Mouse (Mus musculus): ENCODE data around the gene Mrpl52. TPM values are rescaled to one million over a fixed set of nuclear protein-coding genes. Genes with fewer than 3 reads are reported as not detected.

Mrpl52 gene
- polyA plus RNA-seq, 1 experiment from 2014 or later = 168 TPM

DNA sequence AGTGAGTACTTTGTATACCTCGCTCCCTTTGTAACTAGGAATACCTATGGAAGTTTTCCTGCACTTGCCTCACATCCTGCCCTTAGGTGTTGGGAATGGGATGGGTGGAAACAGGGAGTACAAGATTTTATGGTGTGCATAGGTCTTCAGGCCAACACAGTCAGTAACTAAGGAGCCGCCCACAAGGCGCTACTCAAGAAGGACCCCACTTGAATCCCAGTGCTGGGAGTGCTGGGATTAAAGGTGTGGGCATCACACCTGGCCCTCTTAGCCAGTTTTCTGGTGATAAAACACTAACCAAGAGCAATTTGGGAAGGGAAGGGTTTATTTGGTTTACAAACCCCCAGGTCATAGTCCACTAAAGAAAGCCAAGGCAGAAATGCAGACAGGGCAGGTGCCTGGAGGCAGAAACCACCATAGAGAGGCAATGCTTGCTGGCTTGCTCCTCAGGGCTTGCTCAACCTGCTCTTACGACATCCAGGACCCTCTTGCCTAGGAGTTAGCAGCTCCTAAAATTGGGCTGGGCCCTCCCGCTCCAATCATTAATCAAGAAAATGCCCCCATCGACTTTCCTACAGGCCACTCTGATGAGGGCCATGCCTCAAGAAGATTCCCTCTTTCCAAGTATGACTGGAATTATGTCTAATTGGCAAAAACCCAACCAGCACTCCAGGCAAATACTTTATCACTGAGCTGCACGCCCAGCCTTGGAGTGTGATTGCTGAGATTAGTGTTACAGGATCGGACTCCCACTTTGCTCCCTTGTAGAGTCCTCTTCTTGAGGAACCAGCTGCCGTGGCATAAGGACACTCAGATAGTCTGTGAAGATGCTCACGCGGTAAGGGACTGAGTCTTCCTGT is 28.2 kb downstream of the Mrpl52 start:
- Histone ChIP-seq H3K4me2 (no peak overlapping the region), H3K9me3 (replicated peaks) (no peaks in the 10 kb centered on the region), H3K36me3 (replicated peaks) (no peaks in the 10 kb centered on the region), H3K4me3 (replicated peaks) (no peak overlapping the region), H3K4me1 (replicated peaks) (peaks cover 9% of the 10 kb centered on the region), H3K27ac (replicated peaks) (no peak overlapping the region), H3K27me3 (no peaks in the 10 kb centered on the region), H3K9ac (no peak overlapping the region)
- ATAC-seq (ENCODE audit: insufficient read depth) = no peak
- 53% methylated on average over 11 of the region's 11 CpGs for WGBS (ENCODE audit: insufficient replicate concordance)

DNA sequence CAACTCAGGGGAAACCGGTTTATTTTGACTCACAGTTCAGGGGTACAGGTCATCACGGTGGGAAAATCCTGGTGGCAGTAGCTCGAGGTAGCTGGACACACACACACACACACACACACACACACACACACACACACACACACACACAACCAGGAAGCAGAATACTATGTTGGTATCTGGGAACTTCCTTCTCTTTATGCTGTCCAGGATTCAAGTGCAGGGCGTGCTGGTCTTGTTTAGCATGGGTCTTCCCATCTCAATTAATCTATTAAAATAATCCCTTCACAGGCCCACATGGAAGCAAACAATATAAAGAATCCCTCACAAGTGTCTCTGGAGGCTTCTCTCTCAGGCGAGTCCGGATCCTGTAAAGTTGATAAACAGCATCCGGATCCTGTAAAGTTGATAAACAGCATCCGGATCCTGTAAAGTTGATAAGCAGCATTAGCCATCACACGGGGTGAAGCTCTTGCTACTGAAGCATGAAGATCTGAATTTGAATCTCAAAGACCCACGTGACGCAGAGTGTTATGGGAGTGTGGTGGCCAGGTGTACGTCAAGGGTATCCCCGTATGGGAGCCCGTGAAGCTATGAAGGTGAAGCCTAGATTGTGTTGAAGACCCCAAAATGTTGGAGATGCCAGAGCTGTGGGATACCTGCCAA is 31.3 kb downstream of the Mrpl52 start:
- ATAC-seq (ENCODE audit: insufficient read depth) = peak; percentile 15; the same call in 1 of the 2 replicates
- H3K4me2 ChIP-seq = no peak overlapping the region

DNA sequence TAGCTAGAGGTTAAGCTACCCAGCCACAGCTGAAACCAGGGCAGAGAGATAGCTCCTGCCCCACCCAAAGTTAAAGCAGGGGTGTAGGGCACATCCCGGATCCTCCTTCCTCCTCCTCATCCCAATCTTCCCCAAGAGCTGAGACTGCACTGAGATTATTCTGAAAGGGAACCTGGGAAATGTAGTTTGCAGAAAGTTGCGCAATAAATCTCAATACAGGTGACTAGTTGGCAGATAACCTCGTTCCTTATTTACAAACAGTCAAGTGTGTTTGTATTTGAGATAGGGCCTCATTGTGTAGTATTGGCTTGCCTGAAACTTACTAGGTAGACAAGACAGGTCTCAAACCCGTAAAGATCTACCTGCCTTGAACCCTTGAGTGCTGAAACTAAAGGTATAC is 35.4 kb downstream of the Mrpl52 start:
- H3K27ac ChIP-seq (replicated peaks) = no peak overlapping the region
- no peak overlapping the region for H3K4me3 ChIP-seq (replicated peaks)
- no peak for ATAC-seq (ENCODE audit: insufficient read depth)
- no peak overlapping the region for H3K9ac ChIP-seq
- 57% methylated on average over 4 of the region's 4 CpGs for WGBS (ENCODE audit: insufficient replicate concordance)
- no peaks in the 10 kb centered on the region for H3K27me3 ChIP-seq
- peaks cover 16% of the 10 kb centered on the region for H3K36me3 ChIP-seq (replicated peaks)
- H3K9me3 ChIP-seq (replicated peaks) = no peaks in the 10 kb centered on the region
- no peak overlapping the region for H3K4me2 ChIP-seq
- H3K4me1 ChIP-seq (replicated peaks) = peaks cover 37% of the 10 kb centered on the region

More for the DNA sequence above, 31.3 kb downstream of the Mrpl52 start:
- no peaks in the 10 kb centered on the region for H3K36me3 ChIP-seq (replicated peaks)
- H3K4me1 ChIP-seq (replicated peaks) = peaks cover 20% of the 10 kb centered on the region
- WGBS (ENCODE audit: insufficient replicate concordance) = 60% methylated on average over 14 of the region's 14 CpGs
- H3K27ac ChIP-seq (replicated peaks) = no peak overlapping the region
- H3K9ac ChIP-seq = no peak overlapping the region
- H3K9me3 ChIP-seq (replicated peaks) = no peaks in the 10 kb centered on the region
- H3K4me3 ChIP-seq (replicated peaks) = no peak overlapping the region
- H3K27me3 ChIP-seq = no peaks in the 10 kb centered on the region

DNA sequence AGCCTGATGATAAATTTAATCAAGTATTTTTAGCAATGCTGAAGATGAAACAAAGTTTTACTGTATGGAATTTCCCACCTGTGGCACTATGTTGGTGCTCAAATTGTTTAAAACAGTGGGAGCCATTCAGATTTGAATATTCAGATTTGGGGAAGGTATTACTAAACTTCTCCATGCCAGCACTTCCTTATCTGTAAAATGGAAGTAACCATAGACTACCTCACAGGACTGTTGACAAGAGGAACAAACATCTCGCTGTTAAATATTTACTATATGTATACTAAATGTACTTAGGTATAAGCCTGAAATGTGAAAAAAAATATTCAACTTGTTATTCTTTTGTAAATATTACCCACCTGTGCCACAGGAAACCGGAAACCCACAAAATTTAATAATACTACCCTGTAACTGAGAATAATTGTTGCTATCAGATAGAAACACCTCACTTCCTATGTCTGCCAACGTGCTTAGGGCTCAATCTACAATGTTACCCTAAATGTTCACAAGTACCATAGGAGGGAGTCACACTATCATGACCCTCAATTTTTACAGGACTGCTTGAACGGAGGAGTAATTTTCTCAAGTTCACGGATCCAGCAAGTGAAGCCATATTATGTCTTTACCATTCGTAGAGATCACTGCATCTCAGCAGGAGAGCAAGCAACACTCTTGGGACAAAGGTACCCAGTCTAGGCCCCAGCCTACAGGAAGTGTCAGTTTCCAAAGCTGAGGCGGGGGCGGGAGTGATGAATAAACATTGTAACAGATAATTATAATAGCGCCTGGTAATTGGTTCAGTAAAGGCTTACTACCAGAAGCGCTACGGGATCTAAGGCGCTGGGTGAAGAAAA is 36.6 kb downstream of the Mrpl52 start:
- Histone ChIP-seq H3K9ac (peak overlapping the region; percentile 93), H3K4me1 (replicated peaks) (peaks cover 37% of the 10 kb centered on the region), H3K4me3 (replicated peaks) (peak overlapping the region; percentile 97), H3K36me3 (replicated peaks) (peaks cover 28% of the 10 kb centered on the region), H3K27ac (replicated peaks) (peak overlapping the region; percentile 93), H3K9me3 (replicated peaks) (no peaks in the 10 kb centered on the region), H3K27me3 (no peaks in the 10 kb centered on the region), H3K4me2 (peak overlapping the region; percentile 93)
- peak; percentile 43 for ATAC-seq (ENCODE audit: insufficient read depth)
- WGBS (ENCODE audit: insufficient replicate concordance) = 6% methylated on average over 12 of the region's 12 CpGs

DNA sequence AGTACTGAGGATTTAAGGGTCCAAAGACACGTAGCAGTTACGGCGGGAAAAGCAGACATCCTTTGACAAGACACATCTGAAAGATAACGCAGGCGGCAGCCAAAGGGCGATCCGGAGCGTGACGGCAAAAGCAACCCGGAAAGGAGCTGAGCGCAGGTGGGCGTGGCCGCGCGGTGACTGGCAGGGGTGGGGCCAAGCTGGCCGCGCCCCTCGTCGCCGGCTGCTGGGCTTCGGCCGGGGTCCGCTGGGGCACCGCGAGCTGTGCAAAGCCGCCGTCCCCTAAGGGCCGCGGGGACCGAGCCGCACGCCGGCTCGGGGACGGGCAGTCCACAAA is 37.2 kb downstream of the Mrpl52 start, which contains the start of gene Lrp10:
TSS of gene Lrp10 (plus strand) at position 179 of the 334 bp plus-strand sequence.
- no peaks in the 10 kb centered on the region for H3K9me3 ChIP-seq (replicated peaks)
- ATAC-seq (ENCODE audit: insufficient read depth) = peak; percentile 86
- H3K4me2 ChIP-seq = peak within 1 kb of the TSS; percentile 93
- H3K27ac ChIP-seq (replicated peaks) = peak within 1 kb of the TSS; percentile 93
- peaks cover 34% of the 10 kb centered on the region for H3K36me3 ChIP-seq (replicated peaks)
- H3K27me3 ChIP-seq = no peaks in the 10 kb centered on the region
- 0% methylated on average over 35 of the region's 35 CpGs for WGBS (ENCODE audit: insufficient replicate concordance)
- H3K4me3 ChIP-seq (replicated peaks) = peak within 1 kb of the TSS; percentile 97
- peaks cover 37% of the 10 kb centered on the region for H3K4me1 ChIP-seq (replicated peaks)
- H3K9ac ChIP-seq = peak within 1 kb of the TSS; percentile 93

DNA sequence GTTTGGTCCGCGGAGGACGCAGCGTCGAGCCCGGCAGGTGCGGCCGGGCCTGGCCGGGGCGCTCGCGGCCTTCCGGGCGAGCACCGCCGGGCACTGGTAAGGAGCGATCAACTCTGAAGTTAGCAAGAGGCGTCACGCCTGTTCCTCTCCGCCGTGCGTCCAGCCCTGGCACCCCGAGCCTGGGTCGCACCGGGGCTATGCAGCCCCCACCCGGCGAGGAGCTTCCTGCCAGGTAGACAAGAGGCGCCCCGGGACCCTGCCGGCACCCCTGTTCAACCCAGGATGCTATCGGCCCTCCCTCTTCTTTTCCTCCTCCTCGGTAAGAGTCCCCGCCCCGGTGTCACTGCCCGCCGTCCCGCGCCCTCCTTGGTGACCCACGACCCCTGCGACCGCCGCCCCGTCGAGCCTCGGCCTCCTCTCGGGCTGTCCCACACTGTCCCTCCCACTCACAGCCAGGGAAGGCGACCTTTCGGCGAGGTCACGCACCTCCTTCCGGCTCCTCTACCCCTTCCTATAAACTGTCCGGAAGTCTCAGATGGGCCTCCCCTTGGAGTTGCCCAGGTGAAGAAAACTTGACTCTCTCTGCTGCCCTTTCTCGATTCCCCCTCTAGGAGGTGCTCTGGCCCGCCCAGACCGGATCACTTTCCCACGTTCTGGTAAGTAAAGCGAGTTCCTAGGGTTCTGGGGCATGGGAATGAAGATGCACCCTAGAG is 37.7 kb downstream of the Mrpl52 start:
- ATAC-seq (ENCODE audit: insufficient read depth) = peak; percentile 74
- no peaks in the 10 kb centered on the region for H3K9me3 ChIP-seq (replicated peaks)
- H3K9ac ChIP-seq = peak overlapping the region; percentile 93
- H3K27me3 ChIP-seq = no peaks in the 10 kb centered on the region
- H3K36me3 ChIP-seq (replicated peaks) = peaks cover 39% of the 10 kb centered on the region
- under 1% methylated on average over 56 of the region's 57 CpGs for WGBS (ENCODE audit: insufficient replicate concordance)
- peaks cover 37% of the 10 kb centered on the region for H3K4me1 ChIP-seq (replicated peaks)
- peak overlapping the region; percentile 97 for H3K4me3 ChIP-seq (replicated peaks)
- peak overlapping the region; percentile 93 for H3K27ac ChIP-seq (replicated peaks)
- H3K4me2 ChIP-seq = peak overlapping the region; percentile 93

DNA sequence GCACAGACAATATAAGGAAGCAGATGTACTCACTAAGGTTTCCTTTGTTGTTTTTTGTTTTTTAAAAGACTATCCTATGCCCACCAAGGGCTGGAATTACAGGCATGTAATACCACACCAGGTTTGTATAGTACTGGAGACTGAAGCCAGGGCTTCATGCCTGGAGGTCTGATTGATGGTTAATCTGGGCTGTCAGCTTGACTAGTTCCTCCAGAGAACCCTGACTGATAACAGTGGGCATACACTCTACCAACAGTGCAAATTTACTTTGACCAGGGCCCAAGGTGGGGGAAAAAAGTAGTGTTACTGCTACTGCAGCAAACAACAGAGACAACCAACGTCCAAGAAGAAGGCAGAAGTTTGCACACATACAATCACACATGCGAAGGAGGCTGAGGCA is 44.8 kb downstream of the Mrpl52 start:
- Histone ChIP-seq H3K9ac (no peak overlapping the region), H3K36me3 (replicated peaks) (peaks cover 44% of the 10 kb centered on the region), H3K9me3 (replicated peaks) (no peaks in the 10 kb centered on the region), H3K4me1 (replicated peaks) (peaks cover 3% of the 10 kb centered on the region), H3K27ac (replicated peaks) (no peak overlapping the region), H3K4me2 (no peak overlapping the region), H3K27me3 (peaks cover 19% of the 10 kb centered on the region), H3K4me3 (replicated peaks) (no peak overlapping the region)
- no peak for ATAC-seq (ENCODE audit: insufficient read depth)
- 66% methylated on average over 2 of the region's 2 CpGs for WGBS (ENCODE audit: insufficient replicate concordance)

DNA sequence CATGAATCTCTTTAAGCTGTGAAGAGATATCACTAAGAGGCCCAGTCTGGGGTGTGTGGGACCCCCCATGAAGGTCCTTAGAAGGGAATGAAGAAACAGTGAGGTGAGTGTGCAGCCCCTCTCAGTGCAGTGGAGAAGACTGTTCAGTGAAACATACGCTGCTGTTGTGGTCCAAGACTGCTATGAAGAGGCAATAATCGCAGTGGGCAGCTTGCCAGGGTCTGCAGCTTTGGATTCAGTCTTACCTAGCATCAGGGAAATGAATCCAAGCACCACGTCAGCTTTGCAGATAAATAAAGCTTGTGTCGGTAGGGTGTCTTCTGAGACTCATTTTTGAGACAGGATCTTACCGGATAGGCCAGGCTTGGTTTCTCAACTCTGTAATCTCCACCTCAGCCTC is 46.0 kb downstream of the Mrpl52 start:
- H3K36me3 ChIP-seq (replicated peaks) = peaks cover 32% of the 10 kb centered on the region
- ATAC-seq (ENCODE audit: insufficient read depth) = no peak
- no peak overlapping the region for H3K27ac ChIP-seq (replicated peaks)
- peaks cover 32% of the 10 kb centered on the region for H3K27me3 ChIP-seq
- no peak overlapping the region for H3K4me3 ChIP-seq (replicated peaks)
- WGBS (ENCODE audit: insufficient replicate concordance) = 68% methylated on average over 5 of the region's 5 CpGs
- no peaks in the 10 kb centered on the region for H3K9me3 ChIP-seq (replicated peaks)
- H3K4me2 ChIP-seq = no peak overlapping the region
- no peak overlapping the region for H3K9ac ChIP-seq
- peaks cover 11% of the 10 kb centered on the region for H3K4me1 ChIP-seq (replicated peaks)

DNA sequence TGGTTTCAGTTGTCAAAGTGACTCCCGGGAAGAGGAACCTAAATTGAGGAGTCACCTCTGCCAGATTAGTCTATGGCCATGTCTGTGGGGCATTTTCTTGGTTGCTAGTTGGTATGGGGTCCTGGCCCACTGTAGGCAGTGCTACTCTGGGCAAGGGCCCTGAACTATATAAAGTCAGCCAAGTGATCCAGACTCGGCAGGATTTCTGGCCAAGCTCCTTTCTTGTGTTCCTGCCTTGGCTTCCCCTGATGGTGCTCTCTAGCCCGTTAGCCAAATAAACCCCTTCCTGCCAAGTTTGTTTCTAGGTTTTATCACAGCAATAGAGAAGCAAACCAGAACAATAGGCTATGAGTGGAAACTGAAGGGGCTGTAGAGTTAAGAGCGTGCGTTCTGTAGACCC is 48.0 kb downstream of the Mrpl52 start:
- H3K4me2 ChIP-seq = no peak overlapping the region
- WGBS (ENCODE audit: insufficient replicate concordance) = 59% methylated on average over 5 of the region's 5 CpGs
- peaks cover 17% of the 10 kb centered on the region for H3K4me1 ChIP-seq (replicated peaks)
- H3K9ac ChIP-seq = no peak overlapping the region
- H3K27ac ChIP-seq (replicated peaks) = no peak overlapping the region
- H3K4me3 ChIP-seq (replicated peaks) = no peak overlapping the region
- peaks cover 11% of the 10 kb centered on the region for H3K36me3 ChIP-seq (replicated peaks)
- no peaks in the 10 kb centered on the region for H3K9me3 ChIP-seq (replicated peaks)
- H3K27me3 ChIP-seq = peaks cover 52% of the 10 kb centered on the region
- no peak for ATAC-seq (ENCODE audit: insufficient read depth)

DNA sequence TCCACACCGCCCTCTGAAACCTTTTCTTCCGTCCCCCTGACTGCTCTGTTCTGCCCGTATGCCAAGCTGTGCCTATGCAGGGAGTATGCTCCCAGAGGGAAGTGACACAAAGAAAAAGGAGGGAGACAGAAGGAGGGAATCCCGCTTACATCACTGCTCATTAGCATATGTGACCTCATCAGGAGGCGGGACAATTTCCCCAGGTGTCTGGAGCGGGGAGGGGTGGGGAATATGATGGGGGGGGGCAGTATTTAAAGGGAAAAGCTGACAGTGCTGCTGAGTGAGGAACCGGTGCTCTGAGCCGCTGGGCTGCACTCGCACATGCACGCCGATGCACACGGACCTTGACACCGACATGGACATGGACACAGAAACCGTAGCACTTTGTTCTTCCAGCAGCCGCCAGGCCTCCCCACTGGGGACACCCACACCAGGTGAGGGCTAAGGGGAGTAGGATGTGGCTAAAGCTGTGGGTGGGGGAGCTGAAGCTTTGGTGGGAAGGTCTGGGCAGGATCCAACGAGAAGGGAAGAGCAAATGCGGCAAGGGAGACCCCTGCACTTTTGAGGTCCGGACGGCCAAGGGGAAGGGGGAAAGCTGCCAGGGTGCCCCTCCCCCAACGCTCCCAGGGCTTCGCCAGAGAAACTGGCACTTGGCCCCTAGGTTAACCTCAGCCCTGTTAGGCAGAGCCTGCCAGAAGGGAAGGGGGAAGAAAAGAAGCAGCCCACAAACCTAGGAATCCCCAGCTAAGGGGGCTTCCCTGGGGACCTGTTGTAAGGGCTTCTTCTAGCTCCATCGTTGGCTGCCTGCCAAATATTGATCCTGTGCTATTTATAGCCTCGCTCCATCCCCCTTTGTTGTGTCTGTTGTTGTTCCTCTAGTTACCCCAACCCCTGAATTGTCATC is 49.5 kb downstream of the Mrpl52 start, which contains the start of gene Rem2:
TSS of gene Rem2 (plus strand) at position 160 of the 904 bp plus-strand sequence.
- no peaks in the 10 kb centered on the region for H3K36me3 ChIP-seq (replicated peaks)
- H3K9me3 ChIP-seq (replicated peaks) = no peaks in the 10 kb centered on the region
- WGBS (ENCODE audit: insufficient replicate concordance) = 4% methylated on average over 23 of the region's 23 CpGs
- peaks cover 19% of the 10 kb centered on the region for H3K4me1 ChIP-seq (replicated peaks)
- no peak within 1 kb of the TSS for H3K9ac ChIP-seq
- peaks cover 67% of the 10 kb centered on the region for H3K27me3 ChIP-seq
- no peak for ATAC-seq (ENCODE audit: insufficient read depth)
- H3K4me2 ChIP-seq = peak within 1 kb of the TSS; percentile 61
- peak within 1 kb of the TSS; percentile 39 for H3K4me3 ChIP-seq (replicated peaks)
- no peak within 1 kb of the TSS for H3K27ac ChIP-seq (replicated peaks)
